Mouse (Mus musculus): ENCODE data around the gene Fryl. TPM values are rescaled to one million over a fixed set of nuclear protein-coding genes. Genes with fewer than 3 reads are reported as not detected.

Gene Fryl
- polyA plus RNA-seq, 1 experiment = 9.4 TPM

DNA sequence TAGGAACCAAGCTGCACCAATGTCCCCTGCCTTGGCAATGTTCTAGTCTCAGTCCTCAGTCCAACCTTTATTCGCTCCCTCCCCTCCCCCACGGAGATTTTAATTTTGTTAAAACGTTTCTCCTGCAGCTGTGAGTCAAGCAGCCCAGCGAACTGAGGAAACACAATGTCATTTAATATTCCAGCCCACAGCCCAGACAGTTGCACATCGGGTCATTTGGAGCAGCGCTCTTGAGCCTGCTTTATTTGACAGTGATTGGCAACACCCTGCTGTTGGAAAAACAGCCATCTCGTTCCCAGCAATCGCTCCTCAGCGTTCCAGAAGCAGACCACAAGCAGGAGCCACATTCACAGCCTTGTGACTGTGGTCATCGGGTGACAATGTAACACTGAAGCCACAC, 261.0 kb downstream of the Fryl start:
- H3K4me3 ChIP-seq (ENCODE audit: insufficient read depth, low read depth, low read length) = no peak overlapping the region
- no peaks in the 10 kb centered on the region for H3K4me1 ChIP-seq (ENCODE audit: control insufficient read depth, insufficient read depth, insufficient read length, low read length)
- H3K27ac ChIP-seq (replicated peaks; ENCODE audit: low read depth, low read length) = no peak overlapping the region

DNA sequence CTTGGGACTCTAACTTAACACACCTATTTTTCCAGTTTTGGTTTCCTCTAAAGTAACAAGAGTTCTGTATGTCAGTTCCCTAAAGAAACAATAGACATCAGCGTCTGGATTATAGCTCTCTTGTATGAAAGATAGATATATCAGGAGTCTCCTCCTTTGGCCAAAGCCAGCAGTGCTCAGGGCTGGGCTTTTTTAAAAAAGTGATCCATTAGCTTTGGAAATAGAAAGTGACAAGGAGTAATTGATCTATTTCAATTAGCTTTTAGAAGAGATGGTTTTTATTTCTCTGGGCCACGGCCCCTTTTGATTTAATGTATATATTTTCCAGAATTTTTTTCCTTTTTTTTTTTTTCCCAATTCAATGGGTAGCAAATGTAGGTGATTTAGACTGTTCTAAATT, 261.5 kb downstream of the Fryl start:
- H3K27ac ChIP-seq (replicated peaks; ENCODE audit: low read depth, low read length) = no peak overlapping the region
- no peak overlapping the region for H3K4me3 ChIP-seq (ENCODE audit: insufficient read depth, low read depth, low read length)
- no peaks in the 10 kb centered on the region for H3K4me1 ChIP-seq (ENCODE audit: control insufficient read depth, insufficient read depth, insufficient read length, low read length)

DNA sequence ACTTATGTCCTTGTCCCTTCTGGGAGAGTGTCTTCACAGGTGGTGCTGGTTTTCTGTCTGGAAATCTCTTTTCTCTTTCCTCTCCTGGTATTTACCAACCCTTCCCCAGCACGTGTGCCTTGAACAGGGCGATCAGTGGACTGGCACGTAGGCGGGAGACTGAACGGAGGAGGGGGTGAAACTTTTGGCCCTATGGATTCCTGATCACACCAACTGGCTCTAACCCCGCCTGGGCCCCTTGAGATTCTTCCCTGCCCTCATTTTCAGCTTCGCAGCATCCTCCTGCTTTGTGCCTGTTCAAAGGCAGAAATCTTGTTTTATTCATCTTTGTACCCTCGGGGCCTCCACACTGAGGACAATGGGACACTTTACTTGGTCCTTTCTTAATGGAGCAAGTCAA, 262.0 kb downstream of the Fryl start:
- no peaks in the 10 kb centered on the region for H3K4me1 ChIP-seq (ENCODE audit: control insufficient read depth, insufficient read depth, insufficient read length, low read length)
- no peak overlapping the region for H3K27ac ChIP-seq (replicated peaks; ENCODE audit: low read depth, low read length)
- no peak overlapping the region for H3K4me3 ChIP-seq (ENCODE audit: insufficient read depth, low read depth, low read length)

DNA sequence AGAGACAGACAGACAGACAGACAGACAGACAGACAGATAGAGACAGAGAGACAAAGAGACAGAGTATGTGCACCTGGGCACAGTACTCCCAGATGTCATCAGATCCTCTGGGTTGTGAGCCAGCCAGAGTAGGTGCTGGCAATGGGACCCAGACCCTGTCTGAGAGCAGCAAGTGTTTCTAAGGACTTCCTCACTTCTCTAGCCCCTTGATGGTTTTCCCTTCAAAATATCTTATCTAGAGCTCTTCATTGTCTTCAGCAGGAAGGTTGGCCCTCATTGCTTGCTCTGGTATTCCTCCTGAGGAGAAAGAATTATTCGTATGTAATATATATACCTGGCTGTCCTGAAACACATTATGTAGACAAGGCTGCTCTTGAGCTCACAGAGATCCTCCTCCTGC, 263.9 kb downstream of the Fryl start:
- no peak overlapping the region for H3K4me3 ChIP-seq (ENCODE audit: insufficient read depth, low read depth, low read length)
- H3K4me1 ChIP-seq (ENCODE audit: control insufficient read depth, insufficient read depth, insufficient read length, low read length) = no peaks in the 10 kb centered on the region
- H3K27ac ChIP-seq (replicated peaks; ENCODE audit: low read depth, low read length) = no peak overlapping the region

DNA sequence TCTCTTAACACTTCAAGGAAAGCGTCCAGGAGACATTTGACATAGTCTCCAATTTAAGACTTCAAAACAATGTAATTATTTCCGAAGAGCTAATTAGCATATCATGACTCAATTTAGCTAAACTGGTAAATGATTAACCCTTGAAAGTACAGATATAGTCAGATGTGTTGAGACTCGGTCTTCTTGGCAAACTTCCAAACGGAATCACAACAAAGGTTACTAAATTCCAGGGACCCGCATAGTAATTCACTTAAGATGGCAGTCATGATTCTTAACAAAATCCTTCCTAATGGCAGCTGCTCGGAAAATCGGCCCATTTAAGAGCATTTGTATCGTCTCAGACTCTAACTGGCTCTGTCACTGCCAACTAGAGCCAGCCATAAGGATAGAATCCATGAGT, 266.7 kb downstream of the Fryl start:
- Histone ChIP-seq H3K4me3 (ENCODE audit: insufficient read depth, low read depth, low read length) (no peak overlapping the region), H3K4me1 (ENCODE audit: control insufficient read depth, insufficient read depth, insufficient read length, low read length) (no peaks in the 10 kb centered on the region), H3K27ac (replicated peaks; ENCODE audit: low read depth, low read length) (no peak overlapping the region)

- no peak overlapping the region for H3K4me3 ChIP-seq (ENCODE audit: insufficient read depth, low read depth, low read length)
- H3K4me1 ChIP-seq (ENCODE audit: control insufficient read depth, insufficient read depth, insufficient read length, low read length) = no peaks in the 10 kb centered on the region
- no peak overlapping the region for H3K27ac ChIP-seq (replicated peaks; ENCODE audit: low read depth, low read length)
Observed at GRCm38 (mm10) chr5:72987786-72988185, 268.6 kb downstream of the Fryl start.

GRCm38 (mm10) chr5:72984091-72984490, 272.3 kb downstream of the Fryl start:
- no peaks in the 10 kb centered on the region for H3K4me1 ChIP-seq (ENCODE audit: control insufficient read depth, insufficient read depth, insufficient read length, low read length)
- H3K4me3 ChIP-seq (ENCODE audit: insufficient read depth, low read depth, low read length) = no peak overlapping the region
- H3K27ac ChIP-seq (replicated peaks; ENCODE audit: low read depth, low read length) = no peak overlapping the region

DNA sequence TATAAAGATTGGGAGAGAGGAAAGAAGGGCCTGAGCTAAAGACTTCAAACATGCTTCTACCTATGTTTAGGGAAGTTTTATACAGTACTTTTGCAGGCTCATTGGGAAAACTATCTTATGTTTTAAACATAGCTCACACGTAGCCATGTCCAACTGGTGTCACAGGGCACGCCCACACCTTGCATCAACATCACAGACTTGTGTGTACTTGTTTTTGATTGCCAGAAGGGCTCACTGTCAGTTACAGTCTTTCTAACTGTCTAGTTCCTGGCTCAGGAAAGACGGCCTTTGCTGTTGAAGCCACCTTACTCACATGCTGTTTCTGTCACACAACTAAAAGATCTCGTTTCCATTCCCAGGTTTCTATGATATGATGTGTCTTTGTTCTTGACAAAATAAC, 279.9 kb downstream of the Fryl start:
- Histone ChIP-seq H3K27ac (replicated peaks; ENCODE audit: low read depth, low read length) (no peak overlapping the region), H3K4me1 (ENCODE audit: control insufficient read depth, insufficient read depth, insufficient read length, low read length) (no peaks in the 10 kb centered on the region), H3K4me3 (ENCODE audit: insufficient read depth, low read depth, low read length) (no peak overlapping the region)

DNA sequence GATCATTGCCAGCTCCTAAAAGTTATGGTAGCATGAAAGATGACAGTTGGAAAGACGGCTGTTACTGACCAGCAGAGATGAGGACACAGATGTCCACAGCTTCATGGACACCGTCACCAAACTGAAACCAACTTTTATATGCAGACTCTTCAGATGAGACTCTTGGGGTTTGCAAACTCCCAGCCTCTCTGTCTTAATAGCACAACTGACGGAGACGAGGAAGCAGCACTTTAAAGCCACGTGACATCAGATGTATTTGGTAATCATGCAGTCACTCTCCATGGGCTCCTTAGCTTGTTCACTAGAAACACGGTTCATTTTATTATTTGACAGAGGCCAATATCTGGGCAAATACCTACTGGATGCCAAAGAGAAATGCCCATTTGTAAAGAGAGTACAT, 280.4 kb downstream of the Fryl start:
- Histone ChIP-seq H3K4me1 (ENCODE audit: control insufficient read depth, insufficient read depth, insufficient read length, low read length) (no peaks in the 10 kb centered on the region), H3K4me3 (ENCODE audit: insufficient read depth, low read depth, low read length) (no peak overlapping the region), H3K27ac (replicated peaks; ENCODE audit: low read depth, low read length) (no peak overlapping the region)

- no peak within 1 kb of the TSS for H3K4me3 ChIP-seq (ENCODE audit: insufficient read depth, low read depth, low read length)
- no peak within 1 kb of the TSS for H3K27ac ChIP-seq (replicated peaks; ENCODE audit: low read depth, low read length)
- no peaks in the 10 kb centered on the region for H3K4me1 ChIP-seq (ENCODE audit: control insufficient read depth, insufficient read depth, insufficient read length, low read length)
Observed at GRCm38 (mm10) chr5:72974602-72975001, 281.8 kb downstream of the Fryl start, which contains the start of gene Gm10135. Gm10135 (minus strand) TSS chr5:72974702.

DNA sequence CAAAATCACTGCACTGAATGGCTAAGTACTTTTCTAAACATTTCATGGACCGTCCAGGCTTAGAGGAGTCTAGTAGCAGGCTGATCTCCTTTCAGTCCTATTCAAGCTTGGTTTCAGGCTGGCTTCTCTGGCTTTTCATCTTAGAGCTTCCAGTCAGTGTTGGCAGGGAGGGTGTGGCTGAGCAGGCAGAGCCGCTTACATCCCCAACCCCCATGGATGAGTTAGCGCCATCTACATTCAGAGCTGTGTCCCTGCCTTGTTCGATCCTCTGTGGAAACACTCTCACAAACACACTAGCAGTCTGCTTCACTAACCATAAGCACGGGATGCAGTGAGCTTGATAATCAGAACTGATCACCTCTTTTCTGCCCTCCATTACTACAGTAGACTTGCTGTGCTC, 283.5 kb downstream of the Fryl start:
- no peaks in the 10 kb centered on the region for H3K4me1 ChIP-seq (ENCODE audit: control insufficient read depth, insufficient read depth, insufficient read length, low read length)
- no peak overlapping the region for H3K4me3 ChIP-seq (ENCODE audit: insufficient read depth, low read depth, low read length)
- H3K27ac ChIP-seq (replicated peaks; ENCODE audit: low read depth, low read length) = no peak overlapping the region

DNA sequence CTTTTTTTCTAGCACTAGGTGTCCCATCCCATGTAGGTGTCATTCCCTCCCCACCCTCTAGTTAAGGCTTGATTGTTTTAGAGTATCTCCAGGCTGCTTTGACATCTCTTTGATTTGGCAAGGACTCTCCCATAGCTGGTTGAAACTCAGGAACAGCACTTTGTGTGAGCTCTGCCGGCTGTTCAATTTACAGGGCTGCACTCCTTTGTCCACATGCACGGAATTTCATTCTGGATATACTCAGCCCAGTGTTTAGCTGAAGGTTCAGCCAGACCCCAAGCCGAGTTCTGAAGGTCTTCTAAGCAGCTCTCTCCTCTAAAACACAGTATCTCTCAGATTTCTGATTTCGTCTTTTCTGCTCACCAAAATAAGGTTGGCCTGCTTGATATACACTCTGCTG, 284.0 kb downstream of the Fryl start:
- H3K27ac ChIP-seq (replicated peaks; ENCODE audit: low read depth, low read length) = no peak overlapping the region
- H3K4me1 ChIP-seq (ENCODE audit: control insufficient read depth, insufficient read depth, insufficient read length, low read length) = no peaks in the 10 kb centered on the region
- H3K4me3 ChIP-seq (ENCODE audit: insufficient read depth, low read depth, low read length) = no peak overlapping the region

Other genes with a start within 250 kb of the Fryl start
- not detected in 2 replicates for gene Slc10a4, start 249.7 kb downstream of the Fryl start, polyA plus RNA-seq (2012; ENCODE audit: insufficient read depth, insufficient read length, missing spikeins)
- 384 and 403 TPM in 2 replicates for gene Ociad1, start 36.2 kb upstream of the Fryl start, polyA plus RNA-seq (2012; ENCODE audit: insufficient read depth, insufficient read length, missing spikeins)
- 11.5 and 14.2 TPM in 2 replicates for gene Ociad2, start 84.4 kb upstream of the Fryl start, polyA plus RNA-seq (2012; ENCODE audit: insufficient read depth, insufficient read length, missing spikeins)
- gene Cwh43, start 149.5 kb upstream of the Fryl start, polyA plus RNA-seq (2012; ENCODE audit: insufficient read depth, insufficient read length, missing spikeins) = not detected in 2 replicates
- 14.7 and 19.3 TPM in 2 replicates for gene Dcun1d4, start 224.4 kb upstream of the Fryl start, polyA plus RNA-seq (2012; ENCODE audit: insufficient read depth, insufficient read length, missing spikeins)

All from brown adipose tissue, adult 24 weeks (tissue).